Mouse (Mus musculus) macrophage (primary cell): ENCODE results near the gene Cnot2. TPM values are rescaled to one million over a fixed set of nuclear protein-coding genes. Genes with fewer than 3 reads are reported as not detected.
"Not testable (repeated sequence)": the region's sequence is repeated elsewhere in the genome, so short reads cannot be mapped to it uniquely, and the experiment has no call there.

Experiments
- H3K27ac ChIP-seq: fragments of 350-480 bp; formaldehyde crosslinking; 2 replicates; pipeline ENCODE4 v1.9.0; 2021
- H3K36me3 ChIP-seq: fragments of 350-480 bp; formaldehyde crosslinking; 2 replicates; pipeline ENCODE4 v1.9.0; 2021; ENCODE audit errors: inconsistent target
- H3K4me3 ChIP-seq: fragments of 350-480 bp; formaldehyde crosslinking; 2 replicates; pipeline ENCODE4 v1.9.0; 2021; ENCODE audit errors: inconsistent target
- H3K79me2 ChIP-seq: fragments of 350-480 bp; formaldehyde crosslinking; 2 replicates; pipeline ENCODE4 v1.9.0; 2021; ENCODE audit errors: inconsistent target
- WGBS: methylation state at CpG from one replicate; pipeline ENCODE4 v1.1.7; 2026; ENCODE audit warnings: inconsistent platforms; ENCODE audit not compliant: missing documents; 5-methylcytosine and 5-hydroxymethylcytosine counted together
- polyA plus RNA-seq: library from polyadenylated mRNA; stranded (reverse); fragments of 250-400 nt; gene quantifications from 3 replicates; pipeline ENCODE4 v1.2.4, GENCODE M21; 2018; ENCODE audit warnings: inconsistent platforms
- total RNA-seq, 78 experiments: library from RNA; depleted of rRNA; stranded (reverse); fragments of 250-400 nt; gene quantifications; 1 replicate in 9 of 78; 2 replicates in 24 of 78; 3 replicates in 43 of 78; 4 replicates in 2 of 78; pipeline ENCODE4 v1.2.4; 2018; ENCODE audit warnings: inconsistent platforms in 56 of 78

The Cnot2 gene
- total RNA-seq (2018; cell fraction: chromatin; rRNA removed): 100 to 1,000 TPM in 8 of 26 experiments, 10 to 100 TPM in 18; 59.3 to 121 (median 95.0) TPM
- 10 to 100 TPM; 31.5 to 49.4 (median 43.6) TPM for total RNA-seq (2018; cell fraction: cytosol; rRNA removed)
- 10 to 100 TPM; 38.6 to 90.1 (median 55.7) TPM for total RNA-seq (2018; cell fraction: nucleus; rRNA removed)
- polyA plus RNA-seq: 35.6 to 51.4 TPM (median 39.4 TPM) in 3 replicates

GRCm38 (mm10) chr10:116581369-116581718 lies at the start of gene Cnot2:
TSS of gene Cnot2 (minus strand) at chr10:116581511.
- WGBS: 0% methylated on average over 22 of the region's 47 CpGs
- Histone ChIP-seq H3K4me3 (peak within 1 kb of the TSS; percentile 85), H3K36me3 (peaks cover 8% of the 10 kb centered on the region; the same call in 1 of the 2 replicates), H3K27ac (peak within 1 kb of the TSS; percentile 55), H3K79me2 (peaks cover 48% of the 10 kb centered on the region)

GRCm38 (mm10) chr10:116628926-116629325 lies 47.6 kb upstream of the Cnot2 start:
- no peaks in the 10 kb centered on the region for H3K79me2 ChIP-seq
- no peak overlapping the region for H3K27ac ChIP-seq
- no peak overlapping the region for H3K4me3 ChIP-seq
- 88% methylated on average over 5 of the region's 5 CpGs for WGBS
- no peaks in the 10 kb centered on the region for H3K36me3 ChIP-seq

- 92% methylated on average over 1 of the region's 1 CpGs for WGBS
- H3K27ac ChIP-seq: no peak overlapping the region
- no peak overlapping the region for H3K4me3 ChIP-seq
- no peaks in the 10 kb centered on the region for H3K79me2 ChIP-seq
- no peaks in the 10 kb centered on the region for H3K36me3 ChIP-seq
These were observed 44.7 kb upstream of the Cnot2 start for GRCm38 (mm10) chr10:116626009-116626408.

- 68% methylated on average over 5 of the region's 10 CpGs for WGBS
- not testable (repeated sequence) for H3K27ac ChIP-seq, H3K79me2 ChIP-seq, H3K36me3 ChIP-seq, H3K4me3 ChIP-seq
These were observed 31.9 kb upstream of the Cnot2 start for GRCm38 (mm10) chr10:116613250-116613649.

GRCm38 (mm10) chr10:116604905-116605162 lies 23.5 kb upstream of the Cnot2 start:
- WGBS: 89% methylated on average over 4 of the region's 4 CpGs
- Histone ChIP-seq H3K79me2 (no peaks in the 10 kb centered on the region), H3K36me3 (no peaks in the 10 kb centered on the region), H3K27ac (no peak overlapping the region), H3K4me3 (no peak overlapping the region)

- 86% methylated on average over 6 of the region's 6 CpGs for WGBS
These were observed 23.0 kb upstream of the Cnot2 start for GRCm38 (mm10) chr10:116604081-116604904.

GRCm38 (mm10) chr10:116599056-116599850 lies 17.9 kb upstream of the Cnot2 start:
- Histone ChIP-seq H3K4me3 (no peak overlapping the region), H3K79me2 (no peaks in the 10 kb centered on the region), H3K27ac (no peak overlapping the region), H3K36me3 (no peaks in the 10 kb centered on the region)
- WGBS: 93% methylated on average over 14 of the region's 14 CpGs

More at GRCm38 (mm10) chr10:116604081-116604904, 23.0 kb upstream of the Cnot2 start:
- Histone ChIP-seq H3K27ac (no peak overlapping the region), H3K36me3 (no peaks in the 10 kb centered on the region), H3K79me2 (no peaks in the 10 kb centered on the region), H3K4me3 (no peak overlapping the region)

- Histone ChIP-seq H3K36me3 (peaks cover 8% of the 10 kb centered on the region; the same call in 1 of the 2 replicates), H3K4me3 (peak overlapping the region; percentile 64), H3K27ac (peak overlapping the region; percentile 28), H3K79me2 (peaks cover 34% of the 10 kb centered on the region)
- 2% methylated on average over 6 of the region's 6 CpGs for WGBS
These were observed 1.4 kb upstream of the Cnot2 start for GRCm38 (mm10) chr10:116582738-116583137.

- WGBS: under 1% methylated on average over 66 of the region's 67 CpGs
- Histone ChIP-seq H3K36me3 (peaks cover 8% of the 10 kb centered on the region; the same call in 1 of the 2 replicates), H3K4me3 (peak overlapping the region; percentile 64), H3K27ac (peak overlapping the region; percentile 28; the same call in 1 of the 2 replicates), H3K79me2 (peaks cover 42% of the 10 kb centered on the region)
These were observed 589 bp upstream of the Cnot2 start for GRCm38 (mm10) chr10:116581719-116582481.

- WGBS: 0% methylated on average over 54 of the region's 71 CpGs
- Histone ChIP-seq H3K36me3 (peaks cover 8% of the 10 kb centered on the region; the same call in 1 of the 2 replicates), H3K4me3 (peak overlapping the region; percentile 85), H3K79me2 (peaks cover 53% of the 10 kb centered on the region), H3K27ac (peak overlapping the region; percentile 55)
These were observed 536 bp downstream of the Cnot2 start for GRCm38 (mm10) chr10:116580591-116581358.

GRCm38 (mm10) chr10:116579478-116579877 lies 1.8 kb downstream of the Cnot2 start:
- Histone ChIP-seq H3K36me3 (no peaks in the 10 kb centered on the region), H3K27ac (no peak overlapping the region), H3K4me3 (peak overlapping the region; percentile 85; the same call in 1 of the 2 replicates), H3K79me2 (peaks cover 66% of the 10 kb centered on the region)

- no peaks in the 10 kb centered on the region for H3K36me3 ChIP-seq
- peaks cover 77% of the 10 kb centered on the region for H3K79me2 ChIP-seq
- no peak overlapping the region for H3K27ac ChIP-seq
- no peak overlapping the region for H3K4me3 ChIP-seq
These were observed 2.9 kb downstream of the Cnot2 start for GRCm38 (mm10) chr10:116578375-116578774.

GRCm38 (mm10) chr10:116577181-116577580 lies 4.1 kb downstream of the Cnot2 start:
- Histone ChIP-seq H3K36me3 (no peaks in the 10 kb centered on the region), H3K79me2 (peaks cover 86% of the 10 kb centered on the region), H3K27ac (no peak overlapping the region), H3K4me3 (no peak overlapping the region)
- WGBS: 80% methylated on average over 3 of the region's 3 CpGs

GRCm38 (mm10) chr10:116576071-116576470 lies 5.2 kb downstream of the Cnot2 start:
- WGBS: 100% methylated on average over 2 of the region's 2 CpGs
- H3K36me3 ChIP-seq, H3K27ac ChIP-seq, H3K4me3 ChIP-seq: not testable (repeated sequence)
- peaks cover 97% of the 10 kb centered on the region for H3K79me2 ChIP-seq
